Mouse (Mus musculus): Measurements from ENCODE around the gene Thra.
"Not testable (repeated sequence)": the region's sequence is repeated elsewhere in the genome, so short reads cannot be mapped to it uniquely, and the experiment has no call there.

The Thra gene

GRCm38 (mm10) chr11:98717904-98718303 is 22.5 kb upstream of the Thra start:
- no peak for DNase-seq (ENCODE audit: low read depth, low spot score)

DNA sequence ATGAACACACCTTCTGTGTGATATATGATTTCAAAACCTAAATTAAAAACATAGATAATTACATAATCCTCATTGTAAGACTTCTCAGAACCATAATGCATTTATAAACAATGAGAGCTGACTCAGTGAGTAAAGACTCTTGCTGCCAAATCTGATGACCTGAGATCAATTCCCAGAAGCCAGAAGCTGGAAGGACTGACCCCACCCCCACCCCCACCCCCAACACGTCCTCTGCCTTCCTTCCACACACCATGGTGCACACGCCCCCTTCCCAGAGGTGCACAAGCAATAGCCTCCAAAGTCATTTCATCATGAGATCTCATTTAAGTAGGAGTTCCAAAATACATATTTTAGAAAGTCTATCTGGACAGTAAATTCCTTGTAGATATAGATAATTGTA is 19.7 kb upstream of the Thra start:
- no peak for DNase-seq (ENCODE audit: low read depth, low spot score)

DNA sequence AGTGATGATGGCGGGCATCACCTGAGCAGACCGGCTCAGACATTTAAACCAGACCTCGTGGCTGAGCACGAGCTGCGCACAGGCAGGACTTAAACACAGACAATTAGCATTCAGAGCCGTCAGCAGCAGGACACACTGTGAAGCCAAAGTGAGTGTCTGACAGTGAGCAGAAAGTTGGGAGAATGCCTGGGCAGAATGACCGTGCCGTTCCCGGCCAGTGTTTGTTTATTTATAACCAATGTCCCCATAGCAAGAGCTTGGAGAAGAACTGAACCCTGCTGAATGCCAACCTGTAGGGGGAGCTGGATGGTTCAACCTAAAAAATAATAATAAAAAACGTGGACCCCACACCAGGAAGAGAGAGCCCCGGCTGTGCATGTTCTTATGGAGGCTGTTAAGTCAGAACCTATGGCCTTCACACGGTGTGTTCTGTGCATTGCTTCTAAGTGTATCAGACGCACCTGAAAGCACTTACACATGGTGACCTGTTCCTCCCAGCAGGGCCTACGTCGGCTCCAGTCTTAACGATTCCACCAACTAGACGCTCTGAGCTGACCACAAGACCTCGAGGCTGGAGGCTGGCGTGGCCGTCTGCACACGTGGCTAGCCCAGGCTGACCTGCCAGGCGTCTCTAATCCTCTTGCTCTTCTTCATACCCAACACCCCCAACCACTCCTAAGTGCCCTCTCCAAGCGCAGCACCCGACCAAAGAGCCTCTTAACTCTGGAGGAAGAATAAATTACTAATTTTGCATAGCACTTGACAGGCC is 18.8 kb upstream of the Thra start:
- no peak for DNase-seq (ENCODE audit: low read depth, low spot score)

- no peak for DNase-seq (ENCODE audit: low read depth, low spot score)
These were observed 17.3 kb upstream of the Thra start for GRCm38 (mm10) chr11:98723098-98723497.

DNA sequence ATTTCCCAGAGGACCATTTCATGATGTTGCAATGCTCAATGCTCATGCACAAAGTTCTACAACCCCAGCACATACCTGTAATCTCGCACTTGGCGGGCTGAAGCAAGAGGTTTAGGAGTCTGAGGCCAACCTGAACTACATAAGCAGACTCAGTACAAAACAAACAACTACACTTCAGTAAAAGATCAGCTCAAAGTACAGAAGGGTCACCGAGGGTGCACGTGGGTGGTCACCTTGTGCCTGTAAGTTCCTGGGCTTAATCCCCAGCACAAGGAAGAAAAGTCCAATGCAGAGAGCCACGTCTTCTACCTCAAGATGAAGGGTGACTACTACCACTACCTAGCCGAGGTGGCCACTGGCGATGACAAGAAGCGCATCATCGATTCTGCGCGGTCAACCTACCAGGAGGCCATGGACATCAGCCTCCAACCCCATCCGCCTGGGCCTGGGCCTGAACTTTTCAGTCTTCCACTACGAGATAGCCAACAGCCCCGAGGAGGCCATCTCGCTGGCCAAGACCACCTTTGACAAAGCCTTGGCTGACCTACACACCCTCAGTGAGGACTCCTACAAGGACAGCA is 14.4 kb upstream of the Thra start:
- no peak for DNase-seq (ENCODE audit: low read depth, low spot score)

- peak; percentile 83 for DNase-seq (ENCODE audit: low read depth, low spot score)
These were observed 11.3 kb upstream of the Thra start, which contains the start of gene Med24 for GRCm38 (mm10) chr11:98729119-98729588. Gene Med24, minus strand, starts transcription at chr11:98729435.

DNA sequence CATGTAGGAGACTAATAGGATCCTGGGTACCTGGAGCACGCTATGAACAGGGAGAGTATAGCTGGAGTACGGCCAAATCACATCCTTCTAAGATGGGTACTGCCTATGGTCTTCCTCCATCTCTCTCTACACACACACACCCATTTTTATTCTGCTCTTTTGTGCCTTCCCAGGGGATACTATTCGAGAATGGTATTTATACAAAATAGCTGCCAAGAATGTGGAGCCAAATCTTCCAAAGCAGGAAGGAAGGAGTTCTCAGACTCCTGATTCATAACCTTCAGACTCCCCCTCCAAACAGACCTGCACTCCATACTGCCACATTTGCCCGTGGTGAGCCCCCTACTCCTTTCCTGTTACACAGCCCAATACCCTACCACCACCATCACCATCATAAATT is 9.7 kb upstream of the Thra start:
- DNase-seq (ENCODE audit: low read depth, low spot score) = no peak

GRCm38 (mm10) chr11:98731134-98731533 is 9.3 kb upstream of the Thra start:
- DNase-seq (ENCODE audit: low read depth, low spot score) = no peak

- no peak for DNase-seq (ENCODE audit: low read depth, low spot score)
These were observed 6.4 kb upstream of the Thra start for GRCm38 (mm10) chr11:98734020-98734419.

- DNase-seq (ENCODE audit: low read depth, low spot score) = no peak
These were observed 5.3 kb upstream of the Thra start for GRCm38 (mm10) chr11:98735111-98735510.

DNA sequence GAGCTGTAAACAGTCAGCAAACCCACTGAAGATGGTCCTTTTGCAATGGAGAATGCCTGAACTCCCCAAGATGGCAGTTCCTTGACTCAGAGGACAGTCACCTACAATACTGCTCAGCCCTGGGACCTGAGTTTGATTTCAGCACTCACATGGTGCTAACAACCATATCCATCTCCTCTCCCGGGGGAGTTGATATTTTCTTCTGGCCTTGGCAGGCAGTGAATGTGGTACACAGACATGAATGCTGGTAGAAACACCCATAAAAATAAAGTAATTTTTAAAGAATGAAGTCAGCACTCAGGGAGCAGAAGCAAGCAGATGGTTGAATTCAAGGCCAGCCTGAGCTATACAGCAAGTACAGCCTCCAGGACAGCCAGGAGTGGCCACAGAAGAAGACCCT is 4.3 kb upstream of the Thra start:
- no peak for DNase-seq (ENCODE audit: low read depth, low spot score)

DNA sequence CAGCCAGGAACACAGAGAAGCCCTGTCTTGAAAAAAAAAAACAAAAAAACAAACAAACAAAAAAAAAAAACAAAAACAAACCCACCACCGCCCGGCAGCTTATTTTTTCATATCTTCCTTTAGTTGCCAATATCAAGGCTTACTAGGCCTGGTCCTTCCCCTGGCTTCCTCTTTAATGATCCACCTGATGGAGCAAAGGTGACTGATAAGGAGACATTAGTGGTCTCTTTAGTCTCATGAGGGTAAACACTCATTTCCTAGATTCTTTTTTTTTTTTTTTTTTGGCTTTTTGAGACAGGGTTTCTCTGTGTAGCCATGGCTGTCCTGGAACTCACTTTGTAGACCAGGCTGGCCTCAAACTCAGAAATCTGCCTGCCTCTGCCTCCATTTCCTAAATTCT is 3.2 kb upstream of the Thra start:
- DNase-seq (ENCODE audit: low read depth, low spot score) = not testable (repeated sequence)

DNA sequence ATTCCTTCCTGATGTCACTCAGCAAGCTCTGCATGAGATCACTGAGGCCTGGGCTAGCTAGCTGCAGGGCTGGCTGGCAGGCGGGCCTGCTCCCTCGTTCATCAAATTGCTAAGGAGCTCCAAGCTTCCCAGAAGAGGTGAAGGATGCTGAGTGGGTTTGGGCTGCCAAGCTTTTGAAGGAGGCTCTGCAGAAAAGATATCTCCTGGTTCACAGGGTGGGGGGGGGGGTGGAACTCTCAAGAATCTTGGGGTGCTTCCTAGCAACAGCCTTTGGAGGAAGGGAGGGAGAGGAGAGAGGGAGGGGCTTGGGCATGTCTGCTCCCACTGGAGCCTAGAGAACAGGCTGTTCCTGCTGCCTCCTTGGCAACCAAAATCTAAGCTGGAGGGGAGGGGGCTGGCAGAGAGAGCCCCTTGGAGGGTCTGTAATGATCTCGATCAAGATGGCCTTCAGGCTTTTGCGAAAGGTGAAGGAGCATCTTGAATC is 2.0 kb upstream of the Thra start:
- DNase-seq (ENCODE audit: low read depth, low spot score) = no peak

GRCm38 (mm10) chr11:98738925-98739324 is 1.5 kb upstream of the Thra start:
- DNase-seq (ENCODE audit: low read depth, low spot score) = no peak

DNA sequence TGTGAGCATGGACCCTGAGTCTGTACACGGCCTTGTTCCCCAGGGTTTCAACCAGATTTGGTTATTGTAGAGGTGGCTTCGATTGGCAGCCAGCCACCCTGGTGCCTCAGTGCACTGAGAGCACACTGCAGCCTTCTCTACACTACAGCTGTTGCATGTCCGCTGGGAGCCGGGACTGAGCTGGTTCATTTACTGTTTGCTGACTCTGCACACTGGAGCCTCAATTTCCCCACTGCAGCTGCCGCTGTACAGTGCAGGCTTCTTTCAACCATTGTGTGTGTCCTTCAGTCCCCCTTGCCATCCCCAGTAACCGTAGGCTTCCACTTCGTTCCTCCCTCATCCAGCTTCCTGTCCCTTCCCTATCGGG is 429 bp upstream of the Thra start:
- DNase-seq (ENCODE audit: low read depth, low spot score) = no peak

DNA sequence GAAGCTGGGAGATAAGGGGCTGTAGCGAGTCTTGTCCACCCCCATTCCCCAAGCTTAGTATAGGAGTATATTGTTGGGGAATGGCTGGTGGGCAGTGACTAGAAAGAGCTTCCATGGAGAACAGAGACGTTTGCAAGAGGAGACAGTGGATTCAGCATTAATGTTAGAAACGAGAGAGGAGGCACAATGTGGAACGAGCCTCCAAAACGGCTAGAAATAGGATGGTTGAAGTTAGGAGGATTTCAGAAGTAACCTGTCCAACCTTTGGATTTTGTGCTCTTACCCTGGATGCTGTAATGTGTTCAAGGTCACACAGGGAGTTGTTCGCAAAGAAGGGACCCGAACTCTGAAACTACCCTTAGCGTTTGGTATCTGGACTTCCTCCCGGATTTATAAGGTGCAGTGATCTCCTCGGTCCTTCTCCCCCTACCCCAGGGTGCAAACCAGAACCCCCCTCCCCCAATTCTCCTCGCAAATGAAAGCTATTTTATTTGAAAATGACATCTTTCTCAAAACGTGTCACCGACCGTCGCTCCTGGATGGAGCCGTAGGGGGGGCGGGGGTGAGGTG is 698 bp downstream of the Thra start:
- DNase-seq (ENCODE audit: low read depth, low spot score) = no peak

- DNase-seq (ENCODE audit: low read depth, low spot score) = no peak
These were observed 1.4 kb downstream of the Thra start for GRCm38 (mm10) chr11:98741622-98742396.

GRCm38 (mm10) chr11:98742397-98743291 is 2.2 kb downstream of the Thra start:
- DNase-seq (ENCODE audit: low read depth, low spot score) = no peak

DNA sequence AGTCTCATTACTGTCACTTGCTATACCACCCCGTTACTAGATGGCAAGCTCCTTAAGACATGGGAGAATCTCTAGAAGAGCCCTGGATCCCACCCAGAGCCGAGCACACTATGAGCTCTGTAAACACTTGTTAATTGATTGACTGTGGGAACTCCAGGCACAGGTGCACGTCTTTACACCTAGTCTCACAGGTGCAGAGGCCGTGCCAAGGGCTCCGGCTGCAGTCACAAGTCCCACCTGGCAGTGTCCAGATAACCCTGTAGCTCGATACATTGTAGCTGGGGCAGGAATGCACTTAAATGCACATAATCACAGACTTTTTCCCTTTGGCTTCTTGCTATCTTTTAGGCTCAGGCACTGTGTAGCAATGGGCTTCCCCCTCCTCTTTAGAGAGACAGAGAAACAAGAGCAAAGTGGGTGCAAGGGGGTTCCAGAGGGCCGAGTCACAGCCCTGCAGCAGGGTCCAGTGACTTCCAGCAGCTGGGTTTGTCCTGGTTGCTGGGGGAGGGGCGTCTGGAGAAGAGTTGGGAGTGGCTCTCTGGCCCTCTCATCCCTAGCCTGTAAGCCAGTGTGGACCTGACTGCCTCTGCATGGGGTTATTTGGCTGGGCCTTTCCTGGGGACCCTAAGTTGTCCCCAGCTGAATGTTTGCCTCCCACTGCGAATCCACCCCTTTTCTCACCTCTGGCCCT is 3.4 kb downstream of the Thra start:
- no peak for DNase-seq (ENCODE audit: low read depth, low spot score)

GRCm38 (mm10) chr11:98744456-98745019 is 4.1 kb downstream of the Thra start:
- DNase-seq (ENCODE audit: low read depth, low spot score) = no peak
